In genomic region chr11:100854268-100854667, GRCm38 (mm10) we compare ENCODE assay signal across 29 mouse cellular contexts. TPM values are rescaled to one million over a fixed set of nuclear protein-coding genes. Genes with fewer than 3 reads are reported as not detected.
DNase-seq lines count a peak whose midpoint lies in the region; ATAC-seq lines count a peak whose summit lies in the region.
"Had no signal": no experiment of that assay in that cellular context is flagged by ENCODE, and none has a peak within 500 bp of the region (broad histone marks: within the 10 kb centered on the region; RNA-seq: fewer than 3 reads in every experiment).

No protein-coding gene starts in this region.

- H3K9me3 ChIP-seq in heart, embryonic 16.5 days (replicated peaks; ENCODE audit: control insufficient read depth, low read length) = no peaks in the 10 kb centered on the region
- H3K9me3 ChIP-seq: embryonic facial prominence, embryonic 13.5 days; forebrain, embryonic 10.5 days; heart, embryonic 13.5 days; limb, embryonic 10.5 days; limb, embryonic 15.5 days; liver, embryonic 13.5 days; megakaryocyte, embryonic 14.5 days; midbrain, embryonic 12.5 days; neural tube, embryonic 13.5 days had no signal

- DNase-seq in heart, postnatal 4 days = no peak
- DNase-seq in urinary bladder, postnatal 14 days (ENCODE audit: low spot score) = peak; percentile 44
- no peak for DNase-seq in urinary bladder, postnatal 25 days (ENCODE audit: low spot score)
- peak; percentile 80 to 88 for DNase-seq in kidney, postnatal 36 days
- no peak for DNase-seq in left cerebral cortex, adult 11 months (ENCODE audit: low spot score)
- DNase-seq in cerebellum, postnatal 14 days = no peak
- DNase-seq: adrenal gland, postnatal 25 days; cerebellum, adult 11-12 months; cerebellum, adult 9-11 months; forebrain, postnatal 0 days; gastrocnemius, postnatal 10 days; heart, postnatal 14 days; layer of hippocampus, postnatal 36 days; liver, embryonic 13.5 days; lung, adult 18-20 months; lung, postnatal 4 days; thymus, adult 2 months; thymus, postnatal 4 days had no signal

- ATAC-seq in heart, embryonic 16.5 days (replicated peaks; ENCODE audit: extremely low read depth, insufficient read depth, low FRiP score) = no peak
- ATAC-seq: forebrain, postnatal 0 days; hindbrain, embryonic 16.5 days; lung, postnatal 0 days had no signal

- H3K4me1 ChIP-seq in heart, embryonic 16.5 days (ENCODE audit: control insufficient read depth, insufficient read depth, low read length) = peaks cover 10% of the 10 kb centered on the region

- H3K4me2 ChIP-seq in heart, embryonic 16.5 days (ENCODE audit: low read depth, low read length) = no peak overlapping the region
- H3K4me2 ChIP-seq: embryonic facial prominence, embryonic 13.5 days; heart, embryonic 13.5 days; limb, embryonic 15.5 days; liver, embryonic 13.5 days; midbrain, embryonic 12.5 days; neural tube, embryonic 13.5 days had no signal

- 21% methylated on average over 4 of the region's 4 CpGs for WGBS in heart, embryonic 16.5 days

- H3K27ac ChIP-seq in heart, embryonic 16.5 days (ENCODE audit: low read length) = no peak overlapping the region
- H3K27ac ChIP-seq: embryonic facial prominence, embryonic 13.5 days; forebrain, embryonic 10.5 days; heart, embryonic 13.5 days; limb, embryonic 10.5 days; limb, embryonic 15.5 days; liver, embryonic 13.5 days; midbrain, embryonic 12.5 days; neural tube, embryonic 13.5 days had no signal

- H3K4me3 ChIP-seq in heart, embryonic 16.5 days (ENCODE audit: low read length) = no peak overlapping the region
- H3K4me3 ChIP-seq: embryonic facial prominence, embryonic 13.5 days; forebrain, embryonic 10.5 days; heart, embryonic 13.5 days; limb, embryonic 10.5 days; limb, embryonic 15.5 days; liver, embryonic 13.5 days; megakaryocyte, embryonic 14.5 days; midbrain, embryonic 12.5 days; neural tube, embryonic 13.5 days had no signal

- no peaks in the 10 kb centered on the region for H3K36me3 ChIP-seq in heart, embryonic 16.5 days (ENCODE audit: control insufficient read depth, insufficient read depth)
- H3K36me3 ChIP-seq: embryonic facial prominence, embryonic 13.5 days; forebrain, embryonic 10.5 days; heart, embryonic 13.5 days; limb, embryonic 10.5 days; limb, embryonic 15.5 days; liver, embryonic 13.5 days; midbrain, embryonic 12.5 days; neural tube, embryonic 13.5 days had no signal

- peak overlapping the region; percentile 35; the same call in 1 of the 2 replicates for H3K9ac ChIP-seq in heart, embryonic 16.5 days (ENCODE audit: low read length)
- H3K9ac ChIP-seq: embryonic facial prominence, embryonic 13.5 days; forebrain, postnatal 0 days; heart, embryonic 13.5 days; limb, embryonic 15.5 days; liver, embryonic 13.5 days; midbrain, embryonic 12.5 days; neural tube, embryonic 13.5 days had no signal

- peaks cover 3% of the 10 kb centered on the region for H3K27me3 ChIP-seq in heart, embryonic 16.5 days (ENCODE audit: control insufficient read depth, insufficient read depth, low read length)

RNA-seq across cellular contexts. Expression of gene Stat5b, which starts 3.7 kb away (rescaled TPM):
- polyA plus RNA-seq in heart, embryonic 16.5 days (2015; fragmentation: Nextera tagmentation; extraction: Ambion mirVana) = 31.3 and 36.5 TPM in 2 replicates
- 10 to 100 TPM; 45.4 to 52.4 TPM for total RNA-seq in heart, postnatal 4 days (2021)

RNA-seq across cellular contexts. Expression of gene Stat5a, which starts 4.9 kb away (rescaled TPM):
- 10.1 and 15.1 TPM in 2 replicates for polyA plus RNA-seq in heart, embryonic 16.5 days (2015; fragmentation: Nextera tagmentation; extraction: Ambion mirVana)
- 10 to 100 TPM; 15.7 to 17.4 TPM for total RNA-seq in heart, postnatal 4 days (2021)

Comparison
In these comparisons a context has a peak if more than half of its experiments do, and no peak if none do; other contexts are left out.
1. DNase-seq: peak in urinary bladder, postnatal 14 days (single experiment) and kidney, postnatal 36 days (2 of 2); none in heart, postnatal 4 days (single experiment), urinary bladder, postnatal 25 days (single experiment), left cerebral cortex, adult 11 months (single experiment) and cerebellum, postnatal 14 days (0 of 2).